Mouse (Mus musculus) erythroblast, adult 5-6 weeks (primary cell): ENCODE results near the gene H2al1o. TPM values are rescaled to one million over a fixed set of nuclear protein-coding genes. Genes with fewer than 3 reads are reported as not detected.
"Not testable (repeated sequence)": the region's sequence is repeated elsewhere in the genome, so short reads cannot be mapped to it uniquely, and the experiment has no call there.

Source experiments
- ATAC-seq: replicated peaks from 2 replicates; pipeline ENCODE4 v1.8.0; 2016; ENCODE audit warnings: moderate number of reproducible peaks, mild to moderate bottlenecking, moderate TSS enrichment, inconsistent platforms; ENCODE audit not compliant: poor library complexity, low FRiP score, severe bottlenecking
- total RNA-seq, 2 experiments: library from RNA; stranded (forward) in 1 of 2; stranded (reverse) in 1 of 2; fragments of 150-400 nt in 1 of 2; fragments of 200-764, 138-1000 nt in 1 of 2; gene quantifications; 2 replicates each; pipeline versions ENCODE4 v1.2.3 to v1.2.4; 2015 to 2017; ENCODE audit warnings: low replicate concordance in 2 of 2

The H2al1o gene
- total RNA-seq (2015; ENCODE audit: low replicate concordance) (not detected in 2 replicates), total RNA-seq (2017; ENCODE audit: low replicate concordance) (not detected in 2 replicates)

- not testable (repeated sequence) for ATAC-seq
Observed at GRCm38 (mm10) chrX:9572309-9572708, at the start of gene H2al1o. Gene H2al1o (minus strand): TSS chrX:9572409.

- not testable (repeated sequence) for ATAC-seq
Observed at GRCm38 (mm10) chrX:9598036-9598435, 25.8 kb upstream of the H2al1o start.

- no peak for ATAC-seq
Observed at GRCm38 (mm10) chrX:9536881-9537280, 35.3 kb downstream of the H2al1o start.

Other genes with a start within 250 kb of the H2al1o start
- not detected in 2 replicates for gene H2al1k, start 221.8 kb downstream of the H2al1o start, total RNA-seq (2015; ENCODE audit: low replicate concordance)
- not detected in 2 replicates for gene H2al1k, start 221.8 kb downstream of the H2al1o start, total RNA-seq (2017; ENCODE audit: low replicate concordance)
- gene Cybb, start 84.6 kb downstream of the H2al1o start, total RNA-seq (2015; ENCODE audit: low replicate concordance): 127 and 159 TPM in 2 replicates
- 128 and 151 TPM in 2 replicates for gene Cybb, start 84.6 kb downstream of the H2al1o start, total RNA-seq (2017; ENCODE audit: low replicate concordance)
- gene Dynlt3, start 90.6 kb upstream of the H2al1o start, total RNA-seq (2015; ENCODE audit: low replicate concordance): 16.1 and 26.7 TPM in 2 replicates
- gene Dynlt3, start 90.6 kb upstream of the H2al1o start, total RNA-seq (2017; ENCODE audit: low replicate concordance): 12.9 and 17.1 TPM in 2 replicates